Mouse (Mus musculus): Measurements from ENCODE around the gene Cbfa2t2. TPM values are rescaled to one million over a fixed set of nuclear protein-coding genes. Genes with fewer than 3 reads are reported as not detected.
"Not testable (repeated sequence)": the region's sequence is repeated elsewhere in the genome, so short reads cannot be mapped to it uniquely, and the experiment has no call there.

The Cbfa2t2 gene
- polyA plus RNA-seq, 1 experiment from 2014 or later, result 75.2 TPM

DNA sequence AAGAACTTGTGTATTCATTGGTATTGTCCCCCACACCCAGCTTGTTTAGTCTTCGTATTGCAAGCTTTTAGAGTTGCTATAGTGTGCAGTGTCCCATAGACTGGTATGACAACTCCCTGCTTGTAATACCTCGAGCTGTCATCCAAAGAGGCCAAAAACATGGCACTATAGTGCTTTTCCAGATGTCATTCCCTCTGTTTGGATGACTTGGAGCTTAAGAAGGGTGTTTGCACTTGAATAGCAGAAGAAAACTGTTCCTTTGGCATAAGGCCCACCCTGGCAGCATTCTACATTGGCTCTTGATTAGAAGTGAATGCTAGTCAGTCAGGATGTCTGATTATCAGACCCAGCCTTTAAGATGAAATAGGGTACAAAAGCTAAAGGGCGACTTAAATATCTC, 40.7 kb downstream of the Cbfa2t2 start:
- DNase-seq (ENCODE audit: low spot score, missing footprints), result no peak
- WGBS, result 86% methylated on average over 3 of the region's 3 CpGs
- H3K27ac ChIP-seq (ENCODE audit: low read depth, low read length), result no peak overlapping the region

DNA sequence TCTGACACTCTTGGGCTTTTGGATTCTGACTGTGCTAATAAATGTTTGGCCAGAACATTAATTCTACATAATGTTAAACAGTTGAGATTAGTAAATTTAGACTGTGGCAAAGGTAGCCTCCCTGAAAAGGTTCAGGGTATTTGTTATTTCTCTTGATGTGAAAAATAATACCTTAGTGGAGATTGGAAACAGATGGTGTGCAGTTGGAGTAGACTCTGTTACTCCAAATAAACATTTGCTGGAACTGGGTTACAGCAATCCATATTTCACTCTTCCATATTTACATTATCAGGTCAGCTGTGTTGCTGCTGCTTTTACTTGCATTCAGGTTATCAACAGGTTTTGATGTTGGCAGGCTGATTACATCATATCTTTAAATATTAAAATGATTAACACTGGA, 55.5 kb downstream of the Cbfa2t2 start:
- ATAC-seq (ENCODE audit: low FRiP score) (no peak), DNase-seq (ENCODE audit: low spot score, missing footprints) (no peak)
- Histone ChIP-seq H3K4me2 (no peak overlapping the region), H3K4me1 (ENCODE audit: control insufficient read depth, insufficient read depth, low read length) (no peaks in the 10 kb centered on the region), H3K36me3 (ENCODE audit: control insufficient read depth, insufficient read depth, low read length) (no peaks in the 10 kb centered on the region), H3K27me3 (ENCODE audit: control insufficient read depth, insufficient read depth, low read length) (no peaks in the 10 kb centered on the region), H3K9ac (ENCODE audit: low read length) (no peak overlapping the region), H3K4me3 (ENCODE audit: low read depth, low read length) (no peak overlapping the region), H3K9me3 (ENCODE audit: control insufficient read depth, low read length) (no peaks in the 10 kb centered on the region), H3K27ac (ENCODE audit: low read depth, low read length) (no peak overlapping the region)

More for the DNA sequence above, 40.7 kb downstream of the Cbfa2t2 start:
- H3K27me3 ChIP-seq (ENCODE audit: control insufficient read depth, insufficient read depth, low read length), result no peaks in the 10 kb centered on the region
- H3K9me3 ChIP-seq (ENCODE audit: control insufficient read depth, low read length), result no peaks in the 10 kb centered on the region
- no peak overlapping the region for H3K9ac ChIP-seq (ENCODE audit: low read length)
- H3K4me1 ChIP-seq (ENCODE audit: control insufficient read depth, insufficient read depth, low read length), result no peaks in the 10 kb centered on the region
- no peak overlapping the region for H3K4me3 ChIP-seq (ENCODE audit: low read depth, low read length)
- no peak overlapping the region for H3K4me2 ChIP-seq
- no peaks in the 10 kb centered on the region for H3K36me3 ChIP-seq (ENCODE audit: control insufficient read depth, insufficient read depth, low read length)
- no peak for ATAC-seq (ENCODE audit: low FRiP score)

DNA sequence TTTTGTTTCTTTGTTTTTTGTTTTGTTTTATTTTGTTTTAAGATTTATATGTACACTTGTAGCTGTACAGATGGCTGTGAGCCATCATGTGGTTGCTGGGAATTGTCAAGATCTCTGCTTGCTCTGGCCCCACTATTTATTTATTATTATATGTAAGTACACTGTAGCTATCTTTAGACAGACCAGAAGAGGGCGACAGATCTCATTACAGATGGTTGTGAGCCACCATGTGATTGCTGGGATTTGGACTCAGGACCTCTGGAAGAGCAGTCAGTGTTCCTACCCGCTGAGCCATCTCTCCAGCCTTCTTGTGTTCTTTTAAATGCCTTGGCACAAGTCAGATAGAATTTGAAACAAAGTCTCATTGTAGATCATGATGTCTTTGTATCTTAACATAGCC, 57.3 kb downstream of the Cbfa2t2 start:
- not testable (repeated sequence) for H3K9ac ChIP-seq (ENCODE audit: low read length); H3K4me3 ChIP-seq (ENCODE audit: low read depth, low read length); H3K4me2 ChIP-seq; H3K36me3 ChIP-seq (ENCODE audit: control insufficient read depth, insufficient read depth, low read length); ATAC-seq (ENCODE audit: low FRiP score); H3K27me3 ChIP-seq (ENCODE audit: control insufficient read depth, insufficient read depth, low read length); H3K9me3 ChIP-seq (ENCODE audit: control insufficient read depth, low read length); H3K4me1 ChIP-seq (ENCODE audit: control insufficient read depth, insufficient read depth, low read length); DNase-seq (ENCODE audit: low spot score, missing footprints); H3K27ac ChIP-seq (ENCODE audit: low read depth, low read length)
- 51% methylated on average over 2 of the region's 2 CpGs for WGBS

DNA sequence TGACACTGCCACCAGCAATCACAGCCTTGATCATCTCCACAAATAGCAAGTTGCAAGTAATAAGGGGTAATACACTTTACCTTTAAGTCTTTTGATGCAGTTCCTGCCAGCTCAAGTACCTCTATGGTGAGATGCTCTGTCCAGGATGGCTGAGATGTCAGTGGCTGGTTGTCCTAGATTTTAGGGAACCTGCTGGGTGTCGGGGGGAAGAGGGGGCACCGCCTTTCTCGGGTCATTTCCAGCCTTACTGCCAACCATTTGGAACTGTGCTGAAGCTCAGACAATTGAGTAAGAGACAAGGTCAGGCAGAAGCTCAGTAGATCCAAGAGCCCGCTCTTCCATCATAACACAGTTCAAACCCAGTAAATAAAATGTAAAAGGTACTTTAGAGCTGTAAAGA, 58.7 kb downstream of the Cbfa2t2 start:
- no peaks in the 10 kb centered on the region for H3K27me3 ChIP-seq (ENCODE audit: control insufficient read depth, insufficient read depth, low read length)
- no peaks in the 10 kb centered on the region for H3K36me3 ChIP-seq (ENCODE audit: control insufficient read depth, insufficient read depth, low read length)
- no peak overlapping the region for H3K4me2 ChIP-seq
- H3K4me1 ChIP-seq (ENCODE audit: control insufficient read depth, insufficient read depth, low read length), result no peaks in the 10 kb centered on the region
- H3K4me3 ChIP-seq (ENCODE audit: low read depth, low read length), result no peak overlapping the region
- H3K27ac ChIP-seq (ENCODE audit: low read depth, low read length), result no peak overlapping the region
- WGBS, result 95% methylated on average over 4 of the region's 4 CpGs
- H3K9ac ChIP-seq (ENCODE audit: low read length), result no peak overlapping the region
- H3K9me3 ChIP-seq (ENCODE audit: control insufficient read depth, low read length), result no peaks in the 10 kb centered on the region
- ATAC-seq (ENCODE audit: low FRiP score), result no peak
- DNase-seq (ENCODE audit: low spot score, missing footprints), result no peak

DNA sequence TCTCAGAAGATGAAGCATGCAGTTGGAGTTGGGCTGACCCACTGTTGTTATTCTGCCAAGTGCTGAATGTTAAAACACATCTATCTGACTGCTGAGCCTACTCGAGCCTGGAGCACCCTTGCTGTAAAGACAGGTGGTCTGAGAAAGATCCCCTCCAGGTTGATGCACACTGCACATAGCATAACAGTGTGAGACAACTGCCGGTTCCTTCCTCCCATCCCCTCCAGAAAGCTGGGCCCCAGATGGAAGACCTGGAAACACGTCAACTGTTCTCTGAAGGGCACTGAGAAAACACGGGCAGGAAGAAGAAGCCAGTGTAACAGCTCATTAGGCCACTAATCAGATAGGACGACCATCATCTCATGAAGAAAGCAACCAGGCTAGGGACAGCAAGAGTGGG, 62.3 kb downstream of the Cbfa2t2 start:
- no peak for DNase-seq (ENCODE audit: low spot score, missing footprints)
- Histone ChIP-seq H3K9me3 (ENCODE audit: control insufficient read depth, low read length) (no peaks in the 10 kb centered on the region), H3K27me3 (ENCODE audit: control insufficient read depth, insufficient read depth, low read length) (no peaks in the 10 kb centered on the region), H3K36me3 (ENCODE audit: control insufficient read depth, insufficient read depth, low read length) (peaks cover 4% of the 10 kb centered on the region; the same call in 1 of the 2 replicates), H3K9ac (ENCODE audit: low read length) (no peak overlapping the region), H3K4me1 (ENCODE audit: control insufficient read depth, insufficient read depth, low read length) (no peaks in the 10 kb centered on the region), H3K4me2 (no peak overlapping the region), H3K27ac (ENCODE audit: low read depth, low read length) (no peak overlapping the region), H3K4me3 (ENCODE audit: low read depth, low read length) (no peak overlapping the region)
- 87% methylated on average over 5 of the region's 5 CpGs for WGBS
- ATAC-seq (ENCODE audit: low FRiP score), result no peak

DNA sequence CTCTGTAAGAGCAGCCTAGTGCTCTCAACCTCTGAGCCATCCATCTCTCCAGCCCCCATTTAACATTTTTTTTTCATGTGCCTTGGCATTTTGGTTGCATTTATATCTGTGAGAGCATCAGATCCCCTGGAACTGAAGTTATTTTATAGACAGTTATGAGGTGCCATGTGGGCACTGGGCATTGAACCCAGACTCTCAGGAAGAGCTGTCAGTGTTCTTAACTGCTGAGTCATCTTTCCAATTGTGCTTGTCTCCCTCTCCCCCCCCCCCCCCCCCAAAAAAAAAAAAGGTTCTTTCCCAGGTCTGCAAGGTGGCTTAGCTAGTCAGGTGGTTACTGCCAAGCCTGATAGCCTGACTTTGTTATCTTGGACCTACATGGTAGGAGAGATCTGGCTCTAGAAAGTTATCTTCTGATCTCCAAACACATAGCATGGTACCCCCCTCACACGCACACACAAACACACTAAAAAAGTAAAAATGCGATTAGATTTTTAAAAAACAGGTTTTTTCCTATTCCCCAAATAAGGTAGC, 63.5 kb downstream of the Cbfa2t2 start:
- 88% methylated on average over 2 of the region's 2 CpGs for WGBS
- no peak for ATAC-seq (ENCODE audit: low FRiP score)

DNA sequence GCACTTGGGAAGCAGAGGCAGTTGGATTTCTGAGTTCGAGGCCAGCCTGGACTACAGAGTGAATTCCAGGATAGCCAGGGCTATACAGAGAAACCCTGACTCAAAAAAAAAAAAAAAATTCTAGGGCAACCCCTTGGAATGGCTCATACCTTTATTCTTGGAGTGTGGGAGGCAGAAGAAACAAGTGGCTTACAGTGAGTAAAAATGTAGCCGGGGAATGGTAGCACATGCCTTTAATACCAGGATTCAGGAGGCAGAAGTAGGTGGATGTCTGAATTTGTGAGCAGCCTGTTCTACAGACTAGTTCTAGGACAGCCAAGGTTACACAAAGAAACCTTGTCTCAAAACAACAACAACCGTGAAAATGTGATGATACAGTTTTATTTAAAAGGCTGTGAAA, 64.5 kb downstream of the Cbfa2t2 start:
- H3K36me3 ChIP-seq (ENCODE audit: control insufficient read depth, insufficient read depth, low read length), result peaks cover 4% of the 10 kb centered on the region; the same call in 1 of the 2 replicates
- no peak for ATAC-seq (ENCODE audit: low FRiP score)

More for the DNA sequence above, 63.5 kb downstream of the Cbfa2t2 start:
- no peak for DNase-seq (ENCODE audit: low spot score, missing footprints)
- no peaks in the 10 kb centered on the region for H3K4me1 ChIP-seq (ENCODE audit: control insufficient read depth, insufficient read depth, low read length)
- H3K9ac ChIP-seq (ENCODE audit: low read length), result no peak overlapping the region
- no peak overlapping the region for H3K27ac ChIP-seq (ENCODE audit: low read depth, low read length)
- H3K4me2 ChIP-seq, result no peak overlapping the region
- H3K4me3 ChIP-seq (ENCODE audit: low read depth, low read length), result no peak overlapping the region
- peaks cover 4% of the 10 kb centered on the region; the same call in 1 of the 2 replicates for H3K36me3 ChIP-seq (ENCODE audit: control insufficient read depth, insufficient read depth, low read length)
- no peaks in the 10 kb centered on the region for H3K27me3 ChIP-seq (ENCODE audit: control insufficient read depth, insufficient read depth, low read length)
- H3K9me3 ChIP-seq (ENCODE audit: control insufficient read depth, low read length), result no peaks in the 10 kb centered on the region

DNA sequence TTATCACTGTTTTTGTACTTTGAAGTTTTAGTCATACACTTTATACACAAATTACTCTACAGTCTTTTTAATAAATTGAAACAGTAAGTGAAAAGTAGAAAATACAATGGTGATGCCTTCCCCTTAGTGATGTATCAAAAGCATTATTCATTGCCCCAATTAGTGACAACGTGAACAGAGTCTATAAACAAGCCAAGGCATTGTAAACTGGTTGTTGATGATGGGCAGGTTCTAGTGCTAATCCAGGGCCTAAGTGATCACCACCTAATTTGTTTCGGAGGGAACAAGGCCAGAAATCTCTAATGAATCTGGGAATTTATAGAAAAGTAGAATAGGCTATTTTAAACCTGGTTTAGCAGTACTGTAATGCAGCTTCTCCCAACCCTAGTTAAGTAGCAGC, 70.8 kb downstream of the Cbfa2t2 start:
- Histone ChIP-seq H3K27me3 (ENCODE audit: control insufficient read depth, insufficient read depth, low read length) (no peaks in the 10 kb centered on the region), H3K4me2 (no peak overlapping the region), H3K9me3 (ENCODE audit: control insufficient read depth, low read length) (no peaks in the 10 kb centered on the region), H3K4me1 (ENCODE audit: control insufficient read depth, insufficient read depth, low read length) (no peaks in the 10 kb centered on the region), H3K9ac (ENCODE audit: low read length) (no peak overlapping the region), H3K27ac (ENCODE audit: low read depth, low read length) (no peak overlapping the region), H3K4me3 (ENCODE audit: low read depth, low read length) (no peak overlapping the region), H3K36me3 (ENCODE audit: control insufficient read depth, insufficient read depth, low read length) (no peaks in the 10 kb centered on the region; the same call in 1 of the 2 replicates)
- WGBS, result 87% methylated on average over 2 of the region's 2 CpGs
- DNase-seq (ENCODE audit: low spot score, missing footprints) (no peak), ATAC-seq (ENCODE audit: low FRiP score) (no peak)

More for the DNA sequence above, 64.5 kb downstream of the Cbfa2t2 start:
- Histone ChIP-seq H3K9ac (ENCODE audit: low read length) (no peak overlapping the region), H3K4me1 (ENCODE audit: control insufficient read depth, insufficient read depth, low read length) (no peaks in the 10 kb centered on the region), H3K9me3 (ENCODE audit: control insufficient read depth, low read length) (no peaks in the 10 kb centered on the region), H3K4me3 (ENCODE audit: low read depth, low read length) (no peak overlapping the region), H3K27ac (ENCODE audit: low read depth, low read length) (no peak overlapping the region), H3K4me2 (no peak overlapping the region), H3K27me3 (ENCODE audit: control insufficient read depth, insufficient read depth, low read length) (no peaks in the 10 kb centered on the region)
- DNase-seq (ENCODE audit: low spot score, missing footprints), result no peak
- 92% methylated on average over 3 of the region's 3 CpGs for WGBS

DNA sequence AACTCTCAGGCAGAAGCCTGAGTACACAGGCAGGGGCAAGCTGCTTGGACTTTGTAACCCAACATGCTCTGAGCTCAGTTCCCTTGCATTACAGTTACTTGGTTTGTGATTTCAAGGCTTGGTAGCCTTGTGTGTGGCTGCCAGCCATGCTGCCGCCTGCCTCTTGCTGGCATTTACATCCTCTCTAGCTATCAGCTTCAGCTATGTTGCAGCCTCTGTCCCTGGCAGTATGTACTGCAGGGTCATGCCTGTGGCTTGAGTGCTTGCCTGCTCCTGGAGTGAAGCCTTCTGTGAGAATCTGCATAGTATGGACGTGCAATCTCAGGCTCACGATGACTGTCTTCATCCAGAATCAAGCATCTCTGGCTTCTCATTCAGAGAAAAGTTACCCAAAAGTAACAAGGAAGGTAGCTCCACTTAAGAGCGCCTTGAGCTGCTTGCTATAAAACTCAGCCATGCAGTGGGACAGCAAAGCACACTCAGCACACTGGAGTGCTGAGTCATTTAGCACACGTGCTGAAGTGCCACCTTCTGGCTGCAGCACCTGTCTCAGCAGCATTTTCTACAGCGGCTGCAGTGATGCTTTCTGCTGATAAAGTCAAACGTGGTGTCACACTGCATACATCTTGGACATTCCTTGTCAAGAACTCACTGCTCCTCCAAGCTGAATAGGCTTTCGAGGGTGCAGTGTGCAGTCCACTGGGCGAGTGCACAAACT, 71.4 kb downstream of the Cbfa2t2 start:
- Histone ChIP-seq H3K36me3 (ENCODE audit: control insufficient read depth, insufficient read depth, low read length) (no peaks in the 10 kb centered on the region; the same call in 1 of the 2 replicates), H3K4me1 (ENCODE audit: control insufficient read depth, insufficient read depth, low read length) (no peaks in the 10 kb centered on the region), H3K4me2 (no peak overlapping the region), H3K27me3 (ENCODE audit: control insufficient read depth, insufficient read depth, low read length) (no peaks in the 10 kb centered on the region), H3K27ac (ENCODE audit: low read depth, low read length) (no peak overlapping the region), H3K4me3 (ENCODE audit: low read depth, low read length) (no peak overlapping the region), H3K9ac (ENCODE audit: low read length) (no peak overlapping the region), H3K9me3 (ENCODE audit: control insufficient read depth, low read length) (no peaks in the 10 kb centered on the region)
- DNase-seq (ENCODE audit: low spot score, missing footprints) (no peak), ATAC-seq (ENCODE audit: low FRiP score) (no peak)
- 79% methylated on average over 9 of the region's 9 CpGs for WGBS

Data from midbrain, embryonic 11.5 days (tissue).